Mouse (Mus musculus) ovary, postnatal 10 days (tissue): ENCODE measurements around the gene Mmrn2.
"Not testable (repeated sequence)": the region's sequence is repeated elsewhere in the genome, so short reads cannot be mapped to it uniquely, and the experiment has no call there.

Experiments used
- DNase-seq: peaks from one replicate; pipeline ENCODE4 v3.0.0; 2022; ENCODE audit warnings: low spot score

Gene Mmrn2

GRCm38 (mm10) chr14:34362726-34363445 is 12.4 kb upstream of the Mmrn2 start:
- peak; percentile 25 for DNase-seq

- no peak for DNase-seq
Measured at GRCm38 (mm10) chr14:34363490-34364253, 11.6 kb upstream of the Mmrn2 start.

GRCm38 (mm10) chr14:34364254-34365146 is 10.8 kb upstream of the Mmrn2 start:
- not testable (repeated sequence) for DNase-seq

- DNase-seq = no peak
Measured at GRCm38 (mm10) chr14:34365147-34365507, 10.1 kb upstream of the Mmrn2 start.

- no peak for DNase-seq
Measured at GRCm38 (mm10) chr14:34370203-34370602, 5.1 kb upstream of the Mmrn2 start.

GRCm38 (mm10) chr14:34370921-34371320 is 4.3 kb upstream of the Mmrn2 start:
- no peak for DNase-seq

- no peak for DNase-seq
Measured at GRCm38 (mm10) chr14:34371763-34372162, 3.5 kb upstream of the Mmrn2 start.

GRCm38 (mm10) chr14:34372646-34373045 is 2.6 kb upstream of the Mmrn2 start:
- no peak for DNase-seq

- DNase-seq = no peak
Measured at GRCm38 (mm10) chr14:34373581-34373980, 1.7 kb upstream of the Mmrn2 start.

GRCm38 (mm10) chr14:34374577-34374976 is 688 bp upstream of the Mmrn2 start, which contains the start of gene Sncg:
Gene Sncg, minus strand, starts transcription at chr14:34374789.
- no peak for DNase-seq

- no peak for DNase-seq
Measured at GRCm38 (mm10) chr14:34375941-34376340, 676 bp downstream of the Mmrn2 start.

GRCm38 (mm10) chr14:34377121-34377520 is 1.9 kb downstream of the Mmrn2 start:
- no peak for DNase-seq

GRCm38 (mm10) chr14:34378560-34379331 is 3.5 kb downstream of the Mmrn2 start:
- peak; percentile 25 for DNase-seq

- no peak for DNase-seq
Measured at GRCm38 (mm10) chr14:34382921-34383704, 7.8 kb downstream of the Mmrn2 start.

GRCm38 (mm10) chr14:34393295-34393694 is 18.0 kb downstream of the Mmrn2 start:
- no peak for DNase-seq

GRCm38 (mm10) chr14:34397871-34398270 is 22.6 kb downstream of the Mmrn2 start:
- no peak for DNase-seq

- DNase-seq = no peak
Measured at GRCm38 (mm10) chr14:34398901-34399300, 23.6 kb downstream of the Mmrn2 start.

- DNase-seq = no peak
Measured at GRCm38 (mm10) chr14:34399301-34399700, 24.0 kb downstream of the Mmrn2 start.

GRCm38 (mm10) chr14:34400021-34400420 is 24.8 kb downstream of the Mmrn2 start:
- no peak for DNase-seq

GRCm38 (mm10) chr14:34401135-34401534 is 25.9 kb downstream of the Mmrn2 start:
- DNase-seq = peak; percentile 45

GRCm38 (mm10) chr14:34402871-34403270 is 27.6 kb downstream of the Mmrn2 start:
- DNase-seq = no peak
